Mouse (Mus musculus): ENCODE measurements around the gene Ciao1. TPM values are rescaled to one million over a fixed set of nuclear protein-coding genes. Genes with fewer than 3 reads are reported as not detected.
"Not testable (repeated sequence)": the region's sequence is repeated elsewhere in the genome, so short reads cannot be mapped to it uniquely, and the experiment has no call there.

Gene Ciao1
- 2.2 and 3.3 TPM in 2 replicates for polyA plus RNA-seq (2012)

GRCm38 (mm10) chr2:127247592-127248333 lies at the start of gene Ciao1, which contains the start of gene Tmem127:
Ciao1 (minus strand) TSS chr2:127247816.
Tmem127 (plus strand) TSS chr2:127247908.
- peak within 1 kb of the TSS; percentile 79 for H3K4me3 ChIP-seq (replicated peaks)
- no peaks in the 10 kb centered on the region for H3K9me3 ChIP-seq (ENCODE audit: control insufficient read depth, low read length)
- peaks cover 60% of the 10 kb centered on the region for H3K4me1 ChIP-seq (ENCODE audit: control insufficient read depth)
- TF ChIP-seq GATA1 (IDR thresholded peaks at IDR 0.05; ENCODE audit: low read length) (no peak), TAL1 (IDR thresholded peaks at IDR 0.05; ENCODE audit: low read length) (no peak)
- H3K27me3 ChIP-seq (ENCODE audit: control insufficient read depth), result no peaks in the 10 kb centered on the region
- H3K36me3 ChIP-seq (ENCODE audit: control insufficient read depth), result peaks cover 71% of the 10 kb centered on the region

DNA sequence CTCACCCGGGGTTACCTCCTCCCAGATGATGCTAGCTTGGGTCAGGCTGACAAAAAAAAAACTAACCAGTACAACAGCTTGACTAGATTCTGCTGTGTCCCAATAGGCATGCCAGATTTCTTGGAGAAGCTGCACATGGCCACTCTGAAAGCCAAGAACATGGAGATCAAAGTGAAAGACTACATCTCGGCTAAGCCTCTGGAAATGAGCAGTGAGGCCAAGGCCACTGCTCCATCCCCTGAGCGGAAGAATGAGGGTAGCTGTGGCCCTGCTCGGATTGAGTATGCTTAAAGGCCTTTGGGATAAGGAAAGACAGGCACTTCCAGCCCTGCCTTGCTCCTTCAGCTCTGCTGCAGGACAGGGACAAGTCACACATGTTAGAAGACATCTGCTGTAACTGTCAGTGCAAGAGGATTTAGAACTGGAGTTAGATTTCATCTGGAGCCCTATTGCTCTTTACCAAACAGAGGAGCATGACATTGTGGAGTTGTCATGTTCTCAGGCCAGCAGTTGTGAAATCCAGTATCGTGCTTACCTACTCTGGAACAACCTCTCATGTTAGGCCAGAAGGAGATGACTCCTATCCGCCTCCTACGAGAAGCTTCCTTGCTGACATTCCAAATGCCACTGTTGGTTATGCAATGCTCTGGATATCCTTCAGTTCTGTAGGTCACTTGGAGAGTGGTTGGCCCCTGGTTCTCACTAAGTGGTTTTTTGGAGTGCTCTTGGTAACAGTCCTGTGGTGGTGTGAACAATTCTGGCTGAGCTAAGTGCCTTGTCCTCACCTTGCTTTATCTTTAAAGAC lies 49.6 kb upstream of the Ciao1 start:
- no peak for TF ChIP-seq TAL1 (IDR thresholded peaks at IDR 0.05; ENCODE audit: low read length)
- no peak for TF ChIP-seq GATA1 (IDR thresholded peaks at IDR 0.05; ENCODE audit: low read length)
- no peak overlapping the region for H3K4me3 ChIP-seq (replicated peaks)
- no peaks in the 10 kb centered on the region for H3K27me3 ChIP-seq (ENCODE audit: control insufficient read depth)
- peaks cover 99% of the 10 kb centered on the region for H3K36me3 ChIP-seq (ENCODE audit: control insufficient read depth)
- H3K9me3 ChIP-seq (ENCODE audit: control insufficient read depth, low read length), result peaks cover under 1% of the 10 kb centered on the region; the same call in 1 of the 2 replicates
- H3K4me1 ChIP-seq (ENCODE audit: control insufficient read depth), result no peaks in the 10 kb centered on the region

- H3K4me1 ChIP-seq (ENCODE audit: control insufficient read depth), result no peaks in the 10 kb centered on the region
- no peaks in the 10 kb centered on the region for H3K9me3 ChIP-seq (ENCODE audit: control insufficient read depth, low read length)
- no peak overlapping the region for H3K4me3 ChIP-seq (replicated peaks)
- peaks cover 92% of the 10 kb centered on the region for H3K36me3 ChIP-seq (ENCODE audit: control insufficient read depth)
- TF ChIP-seq TAL1 (IDR thresholded peaks at IDR 0.05; ENCODE audit: low read length) (no peak), GATA1 (IDR thresholded peaks at IDR 0.05; ENCODE audit: low read length) (no peak)
- H3K27me3 ChIP-seq (ENCODE audit: control insufficient read depth), result no peaks in the 10 kb centered on the region
These were observed 44.6 kb upstream of the Ciao1 start for GRCm38 (mm10) chr2:127292250-127292649.

DNA sequence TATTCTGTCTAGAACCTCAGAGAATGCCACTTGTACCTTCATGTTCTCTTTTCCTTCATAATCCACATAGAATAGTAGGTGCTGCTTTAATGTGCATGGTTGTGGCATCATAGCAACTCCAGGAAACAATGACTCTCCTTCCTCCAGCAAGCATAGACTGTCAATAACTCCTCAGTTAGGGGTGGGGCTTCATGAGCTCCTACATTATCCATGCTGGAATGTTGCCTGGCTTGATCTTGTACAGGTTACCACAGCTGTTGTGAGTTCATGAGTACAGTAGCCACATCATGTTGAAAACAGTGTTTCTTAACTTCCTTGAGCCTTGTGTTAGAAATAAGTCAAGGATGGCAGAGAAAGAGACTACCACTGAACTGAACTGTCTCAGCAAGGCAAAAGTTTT lies 30.5 kb upstream of the Ciao1 start:
- no peaks in the 10 kb centered on the region for H3K9me3 ChIP-seq (ENCODE audit: control insufficient read depth, low read length)
- no peak overlapping the region for H3K4me3 ChIP-seq (replicated peaks)
- peaks cover 19% of the 10 kb centered on the region for H3K4me1 ChIP-seq (ENCODE audit: control insufficient read depth)
- peaks cover 38% of the 10 kb centered on the region for H3K36me3 ChIP-seq (ENCODE audit: control insufficient read depth)
- TF ChIP-seq GATA1 (IDR thresholded peaks at IDR 0.05; ENCODE audit: low read length) (no peak), TAL1 (IDR thresholded peaks at IDR 0.05; ENCODE audit: low read length) (no peak)
- H3K27me3 ChIP-seq (ENCODE audit: control insufficient read depth), result no peaks in the 10 kb centered on the region

- Histone ChIP-seq H3K4me1 (ENCODE audit: control insufficient read depth) (peaks cover 31% of the 10 kb centered on the region), H3K27me3 (ENCODE audit: control insufficient read depth) (no peaks in the 10 kb centered on the region), H3K9me3 (ENCODE audit: control insufficient read depth, low read length) (no peaks in the 10 kb centered on the region), H3K36me3 (ENCODE audit: control insufficient read depth) (peaks cover 31% of the 10 kb centered on the region), H3K4me3 (replicated peaks) (no peak overlapping the region)
- TF ChIP-seq GATA1 (IDR thresholded peaks at IDR 0.05; ENCODE audit: low read length) (no peak), TAL1 (IDR thresholded peaks at IDR 0.05; ENCODE audit: low read length) (no peak)
These were observed 28.1 kb upstream of the Ciao1 start for GRCm38 (mm10) chr2:127275551-127276320.

- Histone ChIP-seq H3K4me3 (replicated peaks) (no peak overlapping the region), H3K36me3 (ENCODE audit: control insufficient read depth) (peaks cover 25% of the 10 kb centered on the region)
- TF ChIP-seq TAL1 (IDR thresholded peaks at IDR 0.05; ENCODE audit: low read length) (no peak), GATA1 (IDR thresholded peaks at IDR 0.05; ENCODE audit: low read length) (no peak)
These were observed 27.0 kb upstream of the Ciao1 start for GRCm38 (mm10) chr2:127274590-127274989.

DNA sequence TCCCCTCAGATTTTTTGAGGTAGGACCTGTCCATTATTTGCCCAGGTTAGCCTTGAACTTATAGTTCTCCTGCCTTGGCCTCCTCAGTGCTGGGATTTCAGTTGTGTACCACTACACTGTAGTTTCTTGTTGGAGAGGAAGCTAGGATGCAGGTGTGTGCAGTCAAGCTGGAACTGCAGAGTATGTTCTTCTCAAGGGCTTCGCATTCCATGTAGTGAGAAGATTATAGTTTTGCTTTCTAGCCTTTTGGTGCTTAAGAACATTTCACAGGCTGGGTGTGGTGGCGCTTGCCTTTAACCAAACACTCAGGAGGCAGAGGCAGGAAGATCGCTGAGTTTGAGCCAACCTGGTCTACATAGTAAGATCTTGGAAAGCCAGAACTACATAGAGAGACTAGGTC lies 25.2 kb upstream of the Ciao1 start:
- Histone ChIP-seq H3K4me1 (ENCODE audit: control insufficient read depth) (peaks cover 41% of the 10 kb centered on the region), H3K9me3 (ENCODE audit: control insufficient read depth, low read length) (no peaks in the 10 kb centered on the region), H3K36me3 (ENCODE audit: control insufficient read depth) (peaks cover 18% of the 10 kb centered on the region), H3K27me3 (ENCODE audit: control insufficient read depth) (no peaks in the 10 kb centered on the region), H3K4me3 (replicated peaks) (no peak overlapping the region)
- TF ChIP-seq TAL1 (IDR thresholded peaks at IDR 0.05; ENCODE audit: low read length), result no peak
- no peak for TF ChIP-seq GATA1 (IDR thresholded peaks at IDR 0.05; ENCODE audit: low read length)

More at GRCm38 (mm10) chr2:127274590-127274989, 27.0 kb upstream of the Ciao1 start:
- Histone ChIP-seq H3K27me3 (ENCODE audit: control insufficient read depth) (no peaks in the 10 kb centered on the region), H3K9me3 (ENCODE audit: control insufficient read depth, low read length) (no peaks in the 10 kb centered on the region), H3K4me1 (ENCODE audit: control insufficient read depth) (peaks cover 31% of the 10 kb centered on the region)

- Histone ChIP-seq H3K4me3 (replicated peaks) (peak overlapping the region; percentile 74), H3K4me1 (ENCODE audit: control insufficient read depth) (peaks cover 41% of the 10 kb centered on the region), H3K36me3 (ENCODE audit: control insufficient read depth) (peaks cover 20% of the 10 kb centered on the region)
- not testable (repeated sequence) for H3K9me3 ChIP-seq (ENCODE audit: control insufficient read depth, low read length); H3K27me3 ChIP-seq (ENCODE audit: control insufficient read depth)
These were observed 24.4 kb upstream of the Ciao1 start for GRCm38 (mm10) chr2:127272049-127272448.

All from erythroblast, embryonic 14.5 days (primary cell).